Mouse (Mus musculus): ENCODE measurements around the gene Efnb1.

The Efnb1 gene

DNA sequence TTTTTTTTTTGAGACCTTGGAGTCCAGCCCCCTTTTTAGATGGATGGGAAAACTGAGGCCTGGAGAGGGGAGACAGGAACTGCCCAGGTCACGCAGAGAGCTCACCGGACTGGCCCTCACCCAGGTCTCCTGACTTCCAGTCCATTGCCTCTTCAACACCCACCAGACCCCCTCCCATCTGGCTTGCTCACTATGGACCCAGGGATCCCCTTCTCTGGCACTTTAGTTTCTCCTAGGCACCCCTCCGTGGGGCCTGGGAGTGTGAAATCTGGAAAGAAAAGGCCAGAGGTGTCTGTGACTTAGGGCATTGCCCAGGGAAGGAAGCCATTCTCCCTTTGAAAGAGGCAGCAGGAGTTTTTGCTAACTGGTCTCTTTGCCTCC, 17.3 kb downstream of the Efnb1 start:
- no peak for DNase-seq (ENCODE audit: low spot score in 2 of 2)

DNA sequence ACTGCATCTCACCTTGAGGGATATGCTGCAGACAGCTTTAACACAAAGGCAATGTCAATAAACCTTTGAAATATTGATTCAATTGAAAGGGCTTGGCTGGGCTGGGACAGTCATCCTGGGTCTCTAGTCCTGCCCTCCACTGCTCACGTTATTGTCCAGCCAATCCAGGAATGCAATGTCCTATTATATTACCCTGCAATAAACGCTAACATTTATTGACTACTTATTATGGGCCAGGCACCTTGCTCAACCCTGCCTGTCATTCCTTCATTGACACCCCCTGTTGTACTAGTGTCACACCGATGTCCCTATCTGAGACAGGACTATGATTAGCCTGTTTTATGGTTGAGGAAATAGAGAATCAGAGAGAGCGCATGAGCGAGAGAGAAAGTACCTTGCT, 18.4 kb downstream of the Efnb1 start:
- DNase-seq (ENCODE audit: low spot score in 2 of 2): no peak

DNA sequence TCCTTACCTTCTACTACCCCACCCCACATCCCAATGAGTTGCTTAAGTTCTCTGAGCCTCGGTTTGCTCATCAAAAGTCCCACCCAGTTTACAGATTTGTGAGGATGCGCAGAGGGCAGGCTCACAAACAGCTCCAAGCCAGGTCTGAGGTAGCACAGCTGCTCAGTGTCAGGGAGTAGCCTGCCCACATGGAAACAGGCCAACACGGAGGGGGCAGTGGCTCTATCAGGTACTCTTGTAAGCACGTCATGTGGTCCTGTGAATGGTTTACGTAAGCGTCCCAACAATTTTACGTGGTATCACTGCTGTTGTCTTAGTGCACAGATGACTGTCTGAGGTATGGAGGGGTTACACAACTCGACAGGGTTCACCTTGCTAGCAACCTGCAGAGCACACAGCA, 23.1 kb downstream of the Efnb1 start:
- DNase-seq (ENCODE audit: low spot score in 2 of 2): no peak

DNA sequence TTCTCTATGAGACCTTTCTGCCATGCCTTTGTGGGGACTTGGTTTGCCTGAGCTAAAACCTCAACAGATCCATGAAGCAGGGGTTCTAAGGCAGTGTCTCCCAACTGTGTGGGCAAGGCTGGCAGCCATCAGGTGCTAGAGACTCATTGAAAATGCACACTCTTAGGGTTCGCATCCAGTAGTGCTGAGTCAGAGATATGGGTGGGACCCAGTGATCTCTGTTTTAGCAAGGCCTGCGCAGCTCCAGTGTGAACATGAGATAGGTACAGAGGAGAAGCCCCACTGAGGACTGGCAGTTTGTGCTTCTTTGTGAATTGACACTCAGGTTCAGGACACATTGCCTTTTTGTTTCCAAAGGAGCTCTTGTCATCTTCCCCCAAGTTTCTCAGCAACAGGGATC, 28.2 kb downstream of the Efnb1 start:
- DNase-seq (ENCODE audit: low spot score in 2 of 2): no peak

DNA sequence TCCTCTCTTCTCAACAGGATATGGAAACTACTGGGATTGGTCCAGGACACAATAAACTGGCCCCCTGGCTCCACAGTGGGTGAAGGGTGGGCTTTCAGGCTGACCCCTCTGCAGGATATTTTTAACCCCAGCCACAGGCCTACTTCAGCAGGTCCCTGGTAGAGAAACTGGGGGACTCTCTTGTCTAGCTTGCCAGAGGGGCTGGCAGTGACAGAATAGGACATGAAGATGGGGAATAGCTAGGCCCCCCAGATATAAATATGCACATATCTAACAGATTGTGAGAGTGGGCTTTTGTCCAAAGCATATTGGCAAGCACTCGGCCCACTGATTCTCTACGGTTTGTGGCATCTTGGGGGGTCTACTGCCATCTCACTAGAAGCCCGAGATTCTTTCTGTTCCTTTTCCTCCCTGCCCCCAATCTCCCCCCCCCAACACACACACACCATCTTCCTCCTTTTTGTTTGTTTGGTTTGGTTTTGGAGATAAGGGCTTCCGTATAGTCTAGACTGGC, 29.0 kb downstream of the Efnb1 start:
- DNase-seq (ENCODE audit: low spot score in 2 of 2): no peak

DNA sequence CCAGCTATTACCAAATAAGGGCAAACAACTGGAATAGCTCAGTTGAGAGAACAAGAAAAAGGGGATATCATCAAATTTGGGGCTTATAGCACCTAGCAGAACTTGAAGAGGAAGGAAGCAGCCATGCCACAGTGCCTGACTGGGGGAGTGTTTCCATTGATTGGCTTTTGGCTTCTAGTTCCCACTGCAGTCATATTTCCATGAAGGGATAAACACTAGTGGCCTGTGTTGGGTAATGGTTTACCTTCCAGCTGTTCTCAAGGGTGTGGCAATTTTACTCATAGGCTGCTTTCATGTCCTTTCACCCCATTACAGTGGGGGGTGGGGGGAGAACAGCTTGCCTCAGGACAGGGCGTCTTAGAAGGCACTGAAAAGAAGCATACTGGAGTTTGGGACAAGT, 31.1 kb downstream of the Efnb1 start:
- DNase-seq (ENCODE audit: low spot score in 2 of 2): no peak

DNA sequence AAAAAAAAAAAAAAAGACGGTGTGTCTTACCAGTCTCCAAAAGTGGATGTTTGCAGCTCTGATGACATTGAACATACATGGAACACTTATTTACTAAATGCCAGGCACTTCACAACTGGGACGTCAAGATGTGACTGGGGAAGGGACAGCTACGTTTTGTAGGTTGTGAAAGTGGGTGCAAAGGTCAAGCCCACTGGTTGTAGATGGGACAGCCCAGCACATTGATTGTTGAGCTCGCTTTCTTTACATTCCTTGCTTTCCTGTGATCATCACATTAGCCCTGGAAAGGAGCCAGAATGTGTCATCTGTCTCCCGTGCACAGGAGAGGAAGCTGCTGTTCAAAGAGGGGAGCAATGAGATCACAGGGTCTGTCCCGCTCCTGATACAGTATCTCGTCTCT, 31.6 kb downstream of the Efnb1 start:
- no peak for DNase-seq (ENCODE audit: low spot score in 2 of 2)

DNA sequence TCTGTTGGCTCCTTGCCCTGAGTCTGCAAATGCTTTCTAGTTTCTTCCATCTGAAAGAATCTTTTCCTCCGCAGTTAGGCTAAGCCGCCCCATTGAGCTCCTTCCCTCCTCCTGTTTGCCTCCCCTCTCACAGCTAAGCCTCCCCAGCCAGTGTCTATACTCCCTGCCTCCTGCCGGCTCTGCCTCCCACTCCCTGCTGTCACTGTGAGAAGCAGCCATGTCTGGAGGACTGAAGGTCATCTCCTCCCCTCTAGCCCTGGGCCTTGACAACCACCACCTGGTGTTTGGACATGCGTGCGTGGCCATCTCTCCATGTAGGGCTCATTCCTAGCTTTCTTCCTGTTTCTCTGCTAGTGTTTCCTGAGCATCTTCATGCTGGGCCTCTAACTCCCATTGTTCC, 36.4 kb downstream of the Efnb1 start:
- DNase-seq (ENCODE audit: low spot score in 2 of 2): no peak

DNA sequence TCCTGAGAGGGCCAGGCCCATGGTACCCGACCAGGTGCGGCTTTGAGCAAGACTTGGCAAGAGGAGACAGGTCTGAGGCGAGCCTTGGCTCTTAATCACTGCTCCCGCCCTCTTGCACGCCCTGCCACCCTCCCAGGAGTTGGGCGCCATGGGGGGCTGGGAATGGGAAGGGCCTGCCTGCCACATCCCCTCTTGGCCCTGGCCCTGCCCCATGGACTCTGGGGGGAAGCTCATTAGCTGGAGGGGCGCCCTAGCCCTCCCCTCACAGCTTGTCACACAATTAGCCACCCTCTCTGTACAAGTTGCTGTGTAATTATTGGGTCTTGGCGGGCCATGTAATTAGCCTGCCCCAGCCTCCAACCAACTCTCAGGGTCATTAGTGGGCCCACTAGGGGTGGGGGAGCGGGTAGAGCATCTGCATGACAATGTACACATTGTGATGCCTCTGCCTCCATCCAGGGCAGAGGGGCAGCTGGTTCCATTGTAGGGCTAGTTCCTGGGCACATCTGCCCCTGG, 49.2 kb downstream of the Efnb1 start:
- no peak for DNase-seq (ENCODE audit: low spot score in 2 of 2)

DNA sequence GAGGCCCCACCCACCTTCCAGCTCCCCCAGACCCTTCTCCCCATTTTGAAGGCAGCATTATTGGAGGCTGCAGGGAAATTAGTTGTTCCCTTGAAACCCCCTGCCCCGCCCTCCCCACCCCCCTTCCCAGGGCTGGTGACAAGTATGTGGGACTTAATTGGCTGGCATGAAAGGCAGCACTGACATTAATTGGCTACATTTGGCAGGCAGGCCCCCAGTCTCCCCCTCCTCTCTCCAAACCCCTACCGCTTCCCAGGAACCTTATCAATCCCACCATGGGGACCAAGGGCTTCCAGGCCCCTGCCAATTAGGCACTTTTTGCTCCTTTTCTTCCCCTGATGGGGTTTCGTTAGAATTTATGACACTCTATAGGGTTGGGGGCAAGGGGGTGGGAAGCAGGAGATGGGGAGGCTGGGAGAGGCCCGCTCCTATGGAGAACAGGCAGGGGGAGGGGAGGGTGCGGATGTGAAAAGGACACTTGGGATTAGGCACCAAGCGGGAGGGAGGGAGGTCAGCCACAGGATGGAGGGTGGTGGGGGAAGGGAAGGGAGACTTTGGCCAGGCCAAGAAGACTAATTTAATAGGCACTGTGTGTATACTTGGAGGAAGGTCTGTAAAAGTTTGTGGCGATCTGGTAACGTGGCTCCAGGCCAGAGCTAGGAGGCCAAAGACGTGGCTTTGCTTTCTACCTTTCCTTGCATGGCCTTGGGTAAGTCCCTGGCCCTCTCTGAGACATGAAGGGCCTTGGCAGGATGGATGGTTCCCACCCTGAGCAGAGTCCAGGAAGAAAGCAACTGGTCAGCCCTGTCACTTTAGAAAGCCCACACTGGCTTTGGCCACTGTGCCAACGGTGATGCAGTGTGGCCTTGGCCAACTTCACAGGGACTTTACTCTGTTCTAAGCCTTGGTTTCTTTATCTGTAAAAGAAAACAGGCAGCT, 50.8 kb downstream of the Efnb1 start:
- no peak for DNase-seq (ENCODE audit: low spot score in 2 of 2)

DNA sequence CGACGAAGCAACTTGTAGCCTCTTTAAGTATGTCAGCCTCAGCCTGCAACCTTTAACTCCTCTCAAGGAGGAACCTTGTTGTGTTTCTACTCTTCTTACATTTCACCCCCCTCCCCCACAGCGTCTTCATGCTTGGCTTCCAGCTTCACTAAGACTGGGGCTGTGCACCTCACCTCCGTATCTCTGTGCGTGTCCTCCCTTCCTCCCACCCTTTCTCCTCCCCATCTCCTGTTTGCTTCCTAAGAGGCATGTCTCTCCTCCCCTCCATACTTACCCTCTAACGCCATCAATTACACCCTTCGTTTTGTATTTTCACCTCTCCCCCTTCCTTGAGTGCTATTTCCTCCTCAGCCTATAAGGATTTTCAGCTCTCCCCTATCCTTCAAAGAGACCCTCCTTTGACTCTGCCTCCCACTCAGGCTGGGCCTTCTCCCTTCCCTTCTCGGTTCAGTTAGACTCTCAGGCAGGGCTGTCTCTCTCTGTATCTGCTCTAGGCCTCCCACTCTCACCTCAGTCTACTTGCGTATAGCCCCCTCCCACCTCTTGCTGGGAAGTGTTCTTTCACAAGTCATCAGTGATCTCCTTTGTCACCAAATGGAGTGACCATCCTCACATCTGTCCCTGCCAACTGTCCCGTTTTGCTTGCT, 55.6 kb downstream of the Efnb1 start:
- no peak for DNase-seq (ENCODE audit: low spot score in 2 of 2)

DNA sequence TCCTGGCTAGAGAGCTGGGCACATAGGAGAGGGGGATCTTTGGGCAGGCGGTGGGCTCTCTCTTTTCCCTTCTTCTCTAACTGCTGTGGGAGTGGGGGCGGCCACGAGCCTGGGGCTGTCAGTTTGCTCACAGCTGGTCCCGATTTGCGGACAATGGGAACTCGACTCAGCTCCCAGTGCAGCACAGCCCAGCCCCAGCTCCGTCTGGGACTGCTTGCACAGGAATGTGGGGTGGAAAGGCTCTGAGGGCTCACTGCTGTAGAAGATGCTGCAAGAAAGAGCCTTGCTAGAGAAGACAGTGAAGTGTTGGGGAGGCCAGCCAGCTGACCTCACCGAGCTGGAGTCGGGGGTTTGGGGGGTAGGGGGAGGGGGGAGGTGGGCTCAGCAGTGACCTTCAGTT, 61.0 kb downstream of the Efnb1 start:
- DNase-seq (ENCODE audit: low spot score in 2 of 2): no peak

DNA sequence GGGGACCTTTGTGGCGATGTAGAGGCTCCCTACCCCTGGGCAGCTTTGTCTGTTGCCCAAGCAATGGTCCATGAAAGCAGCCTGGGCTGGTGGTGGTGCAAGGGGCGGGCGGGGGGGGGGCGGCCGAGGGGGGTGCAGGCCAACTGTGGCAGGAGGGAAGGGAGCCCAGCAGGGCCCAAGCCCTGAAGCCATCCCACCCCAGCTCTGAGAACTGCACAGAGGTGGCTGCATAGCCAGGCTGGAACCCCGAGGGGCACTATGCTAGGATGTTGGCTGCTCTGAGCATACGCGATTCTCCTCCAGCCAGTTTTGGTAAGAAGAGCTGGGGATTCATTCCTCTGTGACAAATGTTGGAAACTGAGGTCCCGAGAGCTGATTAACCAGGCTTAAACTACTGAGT, 62.6 kb downstream of the Efnb1 start:
- no peak for DNase-seq (ENCODE audit: low spot score in 2 of 2)

Data from spleen, postnatal 36 days (tissue).